Mouse (Mus musculus): ENCODE results near the gene Snx13. TPM values are rescaled to one million over a fixed set of nuclear protein-coding genes. Genes with fewer than 3 reads are reported as not detected.

The Snx13 gene
- total and polyA plus RNA-seq, 3 experiments: 6.2 to 7.6 TPM; not detected in 1

DNA sequence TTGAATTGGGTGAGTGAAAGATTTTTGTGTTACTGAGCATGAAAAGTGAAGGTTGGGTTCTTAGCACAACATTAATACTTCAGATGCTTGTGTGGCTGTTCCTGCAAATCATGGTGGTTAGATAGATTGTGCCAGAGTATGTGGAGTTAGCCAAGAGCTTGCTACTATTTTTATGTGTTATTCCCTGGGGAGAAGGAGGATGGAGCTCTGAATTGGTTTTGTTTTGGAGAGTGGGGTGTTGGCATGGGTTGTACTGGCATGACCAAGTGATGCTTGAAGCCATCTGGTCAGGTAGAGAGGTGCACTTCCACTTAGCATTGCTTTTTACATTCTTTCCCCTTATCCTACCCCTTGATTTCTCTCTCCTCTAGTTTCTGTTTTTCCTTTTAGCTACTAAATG, 24.4 kb downstream of the Snx13 start:
- Histone ChIP-seq H3K4me1 (ENCODE audit: control insufficient read depth in 1 of 2, insufficient read depth in 2 of 2, low read length in 2 of 2) (no peaks in the 10 kb centered on the region), H3K79me2 (ENCODE audit: control insufficient read depth, insufficient read depth, low read length, poor library complexity) (no peaks in the 10 kb centered on the region; the same call in 1 of the 2 replicates), H3K9ac (ENCODE audit: control insufficient read depth, low read depth, low read length, poor library complexity, severe bottlenecking) (no peak overlapping the region), H3K4me3 (ENCODE audit: control insufficient read depth in 1 of 2, insufficient read depth in 1 of 2, low read depth in 2 of 2, low read length in 2 of 2) (no peak overlapping the region), H3K27ac (ENCODE audit: control insufficient read depth, low read depth, low read length) (no peak overlapping the region), H3K36me3 (ENCODE audit: control insufficient read depth in 1 of 2, insufficient read depth in 2 of 2, low read length in 2 of 2) (no peaks in the 10 kb centered on the region; a peak in 1 of 4 replicates), H3K9me3 (replicated peaks; ENCODE audit: insufficient read depth, low read length) (no peaks in the 10 kb centered on the region), H3K27me3 (ENCODE audit: control insufficient read depth in 1 of 2, insufficient read depth in 2 of 2, low read length in 2 of 2) (no peaks in the 10 kb centered on the region)
- TF ChIP-seq EP300 (IDR thresholded peaks at IDR 0.05; ENCODE audit: low read depth in 1 of 2, low read length in 2 of 2): no peak
- no peak for TF ChIP-seq TCF12 (IDR thresholded peaks at IDR 0.05; ENCODE audit: low read depth, low read length)
- no peak for TF ChIP-seq GATA1 (IDR thresholded peaks at IDR 0.05; ENCODE audit: low read depth, low read length)
- TF ChIP-seq USF1 (IDR thresholded peaks at IDR 0.05; ENCODE audit: low read depth, low read length): no peak
- TF ChIP-seq BHLHE40 (IDR thresholded peaks at IDR 0.05; ENCODE audit: borderline replicate concordance, low read depth, low read length): no peak
- no peak for TF ChIP-seq ELF1 (IDR thresholded peaks at IDR 0.05; ENCODE audit: low read depth, low read length)
- TF ChIP-seq CHD1 (IDR thresholded peaks at IDR 0.05; ENCODE audit: low read depth, low read length): no peak
- TF ChIP-seq CTCF (IDR thresholded peaks at IDR 0.05 in 2 of 3, conservative IDR thresholded peaks at IDR 0.05 in 1 of 3; ENCODE audit: control insufficient read depth in 1 of 3, insufficient read depth in 1 of 3, low read depth in 2 of 3, low read length in 3 of 3, poor library complexity in 1 of 3, severe bottlenecking in 1 of 3): no peak
- no peak for TF ChIP-seq MYB (IDR thresholded peaks at IDR 0.05; ENCODE audit: low read depth, low read length)
- TF ChIP-seq TBP (IDR thresholded peaks at IDR 0.05; ENCODE audit: low read depth, low read length): no peak
- no peak for TF ChIP-seq ETS1 (IDR thresholded peaks at IDR 0.05; ENCODE audit: low read depth, low read length)
- no peak for TF ChIP-seq TAL1 (IDR thresholded peaks at IDR 0.05; ENCODE audit: low read length)
- TF ChIP-seq RCOR1 (IDR thresholded peaks at IDR 0.05; ENCODE audit: low read depth, low read length): no peak
- no peak for TF ChIP-seq ZKSCAN1 (IDR thresholded peaks at IDR 0.05; ENCODE audit: low read depth, low read length)
- TF ChIP-seq MYC (IDR thresholded peaks at IDR 0.05; ENCODE audit: low read depth, low read length): no peak
- TF ChIP-seq HCFC1 (IDR thresholded peaks at IDR 0.05; ENCODE audit: low read depth, low read length): no peak
- TF ChIP-seq KAT2A (conservative IDR thresholded peaks at IDR 0.05; ENCODE audit: low read depth, low read length): no peak
- TF ChIP-seq ZMIZ1 (IDR thresholded peaks at IDR 0.05; ENCODE audit: low read depth, low read length): no peak
- TF ChIP-seq POLR2A (IDR thresholded peaks at IDR 0.05; ENCODE audit: control insufficient read depth in 1 of 2, insufficient read depth in 1 of 2, low read depth in 1 of 2, low read length in 2 of 2, poor library complexity in 1 of 2): no peak
- no peak for DNase-seq (ENCODE audit: low read depth, low spot score)

DNA sequence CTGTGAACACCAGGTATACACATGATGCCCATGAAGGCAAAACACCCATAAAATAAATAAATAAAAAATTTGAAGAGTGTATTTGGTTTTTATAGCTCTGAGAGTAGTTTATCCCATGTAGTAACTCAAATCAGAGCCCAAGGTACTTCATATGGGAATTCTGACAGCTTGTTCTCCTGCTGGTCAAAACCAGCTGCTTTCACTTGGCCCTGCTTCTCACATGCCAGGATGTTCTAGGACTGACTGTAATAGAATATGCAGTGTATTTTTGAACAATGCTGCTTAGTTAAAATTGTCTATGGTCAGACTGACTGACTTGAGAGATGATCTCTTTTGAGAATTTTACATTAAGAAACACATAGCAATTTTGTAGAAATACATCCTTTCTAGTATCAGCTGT, 25.2 kb downstream of the Snx13 start:
- Histone ChIP-seq H3K27me3 (ENCODE audit: control insufficient read depth in 1 of 2, insufficient read depth in 2 of 2, low read length in 2 of 2) (no peaks in the 10 kb centered on the region), H3K4me1 (ENCODE audit: control insufficient read depth in 1 of 2, insufficient read depth in 2 of 2, low read length in 2 of 2) (no peaks in the 10 kb centered on the region), H3K9ac (ENCODE audit: control insufficient read depth, low read depth, low read length, poor library complexity, severe bottlenecking) (no peak overlapping the region), H3K4me3 (ENCODE audit: control insufficient read depth in 1 of 2, insufficient read depth in 1 of 2, low read depth in 2 of 2, low read length in 2 of 2) (no peak overlapping the region), H3K79me2 (ENCODE audit: control insufficient read depth, insufficient read depth, low read length, poor library complexity) (no peaks in the 10 kb centered on the region; the same call in 1 of the 2 replicates), H3K36me3 (ENCODE audit: control insufficient read depth in 1 of 2, insufficient read depth in 2 of 2, low read length in 2 of 2) (no peaks in the 10 kb centered on the region; a peak in 1 of 4 replicates), H3K9me3 (replicated peaks; ENCODE audit: insufficient read depth, low read length) (no peaks in the 10 kb centered on the region), H3K27ac (ENCODE audit: control insufficient read depth, low read depth, low read length) (no peak overlapping the region)
- no peak for DNase-seq (ENCODE audit: low read depth, low spot score)
- TF ChIP-seq ETS1 (IDR thresholded peaks at IDR 0.05; ENCODE audit: low read depth, low read length) (no peak), GABPA (IDR thresholded peaks at IDR 0.05; ENCODE audit: low read depth, low read length) (no peak), MYC (IDR thresholded peaks at IDR 0.05; ENCODE audit: low read depth, low read length) (no peak), JUND (IDR thresholded peaks at IDR 0.05; ENCODE audit: low read depth, low read length) (no peak), NELFE (IDR thresholded peaks at IDR 0.05; ENCODE audit: low read depth, low read length) (no peak), TAL1 (IDR thresholded peaks at IDR 0.05; ENCODE audit: low read length) (no peak), TCF12 (IDR thresholded peaks at IDR 0.05; ENCODE audit: low read depth, low read length) (no peak), USF2 (IDR thresholded peaks at IDR 0.05; ENCODE audit: borderline replicate concordance in 1 of 2, insufficient read depth in 1 of 2, low read depth in 1 of 2, low read length in 2 of 2) (no peak), SIN3A (IDR thresholded peaks at IDR 0.05; ENCODE audit: low read length) (no peak), ZMIZ1 (IDR thresholded peaks at IDR 0.05; ENCODE audit: low read depth, low read length) (no peak), MYB (IDR thresholded peaks at IDR 0.05; ENCODE audit: low read depth, low read length) (no peak)

Data from MEL (cell line).